Mouse (Mus musculus): ENCODE measurements at regions not wholly inside any gene's neighbourhood (a gene's known extent, or its start where the extent isn't known, plus 50 kb on each side); places are given as distances from the start of the nearest gene placed in this dataset.

DNA sequence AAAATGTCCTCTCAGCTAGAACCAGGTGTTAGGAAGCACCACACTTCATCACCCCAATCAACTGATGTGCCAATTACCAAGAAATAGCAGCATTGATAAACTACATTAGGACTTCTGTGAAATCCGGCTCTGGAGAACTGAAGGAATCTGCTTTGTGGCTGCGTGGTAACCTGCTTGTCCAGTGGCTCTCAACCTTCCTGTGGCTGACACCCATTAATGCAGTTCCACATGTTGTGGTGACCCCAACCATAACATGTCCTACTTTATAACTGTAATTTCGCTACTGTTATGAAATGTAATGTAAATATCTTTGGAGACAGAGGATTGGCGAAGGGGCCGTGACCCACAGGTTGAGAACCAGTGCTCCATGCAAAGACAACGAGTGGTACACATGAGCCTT, 136.7 kb downstream of the Gm11011 start:
- DNase-seq (ENCODE audit: low spot score) = no peak

DNA sequence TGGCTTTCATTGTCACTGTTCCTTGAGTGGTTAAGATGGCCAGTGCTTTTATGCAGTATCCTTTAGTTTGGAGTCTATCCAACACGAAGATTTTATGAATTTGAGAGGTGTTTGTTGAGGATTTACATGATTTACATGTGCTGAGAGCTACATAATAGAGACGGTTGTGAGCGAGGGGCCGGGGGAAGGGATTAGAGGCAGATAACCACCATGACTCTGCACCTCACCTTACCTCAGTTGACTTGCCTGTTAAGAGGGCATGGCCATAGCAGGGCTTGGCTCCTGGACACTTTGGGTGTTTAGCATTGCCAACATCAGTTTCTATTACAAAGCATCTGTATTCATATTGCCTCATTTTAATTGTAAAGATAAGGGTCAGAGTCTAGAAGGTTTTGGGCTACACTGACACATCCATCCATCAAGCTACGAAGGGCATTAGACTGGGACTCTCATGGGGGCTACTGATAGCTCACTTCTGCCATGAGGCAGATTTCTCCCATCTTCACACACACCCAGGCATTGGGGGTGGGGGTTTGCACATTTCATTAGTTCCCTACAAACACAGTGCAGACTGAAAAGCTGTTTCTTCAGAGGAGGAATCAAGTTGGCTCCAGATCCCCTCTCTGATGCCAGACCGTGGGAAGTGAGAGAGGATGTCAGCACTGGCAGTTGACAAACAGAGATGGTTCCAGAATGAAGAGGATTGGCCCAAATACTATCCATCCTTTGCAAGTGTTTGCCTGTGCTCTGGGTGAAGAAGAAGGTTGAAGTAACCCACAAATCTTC, 139.9 kb downstream of the Gm11011 start:
- DNase-seq (ENCODE audit: low spot score) = no peak

DNA sequence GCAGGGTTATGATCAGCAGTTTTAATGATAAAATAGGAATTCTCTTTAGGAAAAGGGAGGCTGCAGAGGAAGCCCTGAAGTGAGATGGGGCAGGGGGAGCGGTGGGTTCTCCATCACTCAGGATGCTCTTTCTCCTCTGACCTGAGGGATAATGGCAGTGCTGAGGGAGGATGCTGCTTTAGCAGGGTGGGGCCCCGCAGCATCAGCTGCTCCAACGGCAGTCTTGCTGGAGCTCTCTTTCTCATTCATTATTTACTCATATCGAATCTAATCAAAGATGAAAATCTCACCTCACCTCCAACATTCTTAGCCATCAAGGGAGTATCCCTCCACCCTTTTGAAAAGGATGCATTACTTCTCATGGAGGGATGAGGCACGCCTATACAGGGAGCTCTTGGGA, 141.7 kb downstream of the Gm11011 start:
- DNase-seq (ENCODE audit: low spot score) = no peak

DNA sequence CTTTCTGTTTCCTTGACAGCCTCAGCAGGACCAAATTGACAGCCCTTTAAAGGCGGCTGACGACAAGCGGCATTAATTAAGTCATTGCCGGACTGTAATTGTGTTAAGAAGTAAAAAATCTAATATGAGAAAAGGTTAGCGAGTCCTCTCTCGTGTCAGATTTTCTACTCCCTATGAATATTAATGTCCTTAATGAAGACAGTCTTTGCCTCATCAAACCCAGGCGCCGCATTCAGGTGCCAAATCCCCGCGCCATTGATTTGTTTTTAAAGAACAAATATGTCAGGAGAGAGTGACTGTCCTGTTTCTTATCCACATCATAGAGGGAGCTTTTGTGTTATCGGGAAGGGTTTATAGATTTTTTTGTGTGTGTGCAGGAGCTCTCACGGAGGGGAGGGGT, 142.2 kb downstream of the Gm11011 start:
- DNase-seq (ENCODE audit: low spot score) = no peak

DNA sequence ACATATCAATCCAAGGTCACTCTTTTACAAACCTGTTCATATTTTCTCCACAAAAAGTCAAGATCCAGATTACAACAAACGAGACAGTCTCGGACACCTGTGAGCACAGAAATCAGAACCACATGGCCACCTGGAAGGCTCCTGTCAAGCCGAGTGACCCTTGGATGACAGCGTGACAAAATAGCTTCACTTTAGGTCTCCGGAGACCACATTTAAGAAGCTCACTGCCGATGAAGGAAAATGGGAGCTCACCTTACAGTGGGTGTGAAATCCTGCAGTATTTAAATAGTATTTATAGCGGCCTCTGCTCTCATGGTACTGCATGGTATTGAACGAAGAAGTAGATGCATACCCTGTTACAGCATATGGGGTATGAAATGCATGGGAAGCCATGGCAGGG, 144.3 kb downstream of the Gm11011 start:
- DNase-seq (ENCODE audit: low spot score) = no peak

DNA sequence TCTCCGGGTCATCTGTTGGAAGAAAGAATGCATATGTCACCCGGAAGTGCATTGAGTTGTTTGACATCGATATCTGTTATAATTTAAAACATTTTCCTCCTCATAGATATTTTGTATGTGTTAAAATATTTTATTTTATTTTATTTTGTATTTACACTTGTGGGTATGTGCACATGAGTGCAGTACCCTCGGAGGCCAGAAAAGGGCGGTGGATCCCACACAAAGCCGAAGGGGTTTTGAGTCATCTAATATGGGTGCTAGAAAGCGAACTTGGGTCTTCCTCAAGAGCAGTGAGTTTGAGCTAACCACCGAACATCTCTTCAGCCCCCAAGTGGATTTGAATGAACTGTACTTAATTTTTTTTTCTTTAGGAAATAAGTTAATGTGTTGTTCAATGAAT, 156.0 kb downstream of the Gm11011 start:
- no peak for DNase-seq (ENCODE audit: low spot score)

DNA sequence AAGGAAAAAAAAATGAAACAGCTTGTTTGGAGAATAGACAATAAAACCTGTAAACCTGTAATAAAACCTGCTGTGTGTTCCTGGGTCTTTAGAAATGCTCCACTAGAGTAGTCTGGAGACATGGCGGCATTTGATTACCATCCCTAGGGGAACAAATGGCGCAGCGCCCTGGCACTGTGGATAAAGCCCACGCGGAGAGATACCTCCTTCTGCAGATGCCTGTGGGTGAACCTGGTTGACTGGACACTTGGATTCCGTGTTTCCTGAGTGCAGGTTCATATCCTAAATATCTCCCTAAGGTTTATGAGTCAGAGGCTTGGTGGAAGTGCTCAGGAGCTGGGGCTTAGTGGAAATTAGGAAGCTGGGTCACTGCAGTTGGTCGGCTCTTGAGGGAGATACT, 158.1 kb downstream of the Gm11011 start:
- DNase-seq (ENCODE audit: low spot score) = no peak

DNA sequence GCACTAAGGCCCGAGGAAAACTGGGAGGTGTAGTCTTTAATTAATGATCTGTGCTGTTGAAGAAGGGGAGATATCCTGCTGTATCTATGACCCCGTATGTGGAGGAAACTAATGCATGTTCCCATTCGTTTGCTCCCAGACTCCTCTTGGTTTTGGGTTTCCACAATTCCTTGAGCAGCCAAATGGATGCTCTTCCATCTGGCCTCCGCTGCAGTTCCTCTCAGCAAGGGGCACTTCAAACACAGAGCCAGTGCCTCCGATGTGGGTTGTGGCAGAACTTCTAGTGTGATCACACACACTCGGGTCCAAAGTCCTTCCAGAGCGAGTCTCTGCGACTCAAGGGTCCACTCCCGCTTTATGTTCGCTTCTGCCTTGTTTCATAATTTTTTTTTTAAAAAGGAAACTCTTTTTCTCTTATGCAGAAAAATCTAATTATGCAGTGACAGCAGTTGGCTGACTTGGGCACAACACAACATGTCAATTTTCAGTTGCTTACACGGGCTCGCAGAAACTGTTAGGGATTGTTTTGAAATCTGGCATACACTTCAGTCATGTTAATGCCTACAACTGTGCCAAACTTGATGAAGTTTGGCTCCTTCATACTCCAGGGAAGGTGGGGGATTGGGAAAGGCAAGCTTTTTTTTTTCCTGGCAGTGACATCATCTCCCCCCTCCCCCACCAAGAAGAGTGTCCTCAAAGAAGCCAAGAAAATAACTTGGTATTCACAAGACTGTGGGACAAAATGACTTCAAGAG, 163.2 kb downstream of the Gm11011 start:
- DNase-seq (ENCODE audit: low spot score) = no peak

DNA sequence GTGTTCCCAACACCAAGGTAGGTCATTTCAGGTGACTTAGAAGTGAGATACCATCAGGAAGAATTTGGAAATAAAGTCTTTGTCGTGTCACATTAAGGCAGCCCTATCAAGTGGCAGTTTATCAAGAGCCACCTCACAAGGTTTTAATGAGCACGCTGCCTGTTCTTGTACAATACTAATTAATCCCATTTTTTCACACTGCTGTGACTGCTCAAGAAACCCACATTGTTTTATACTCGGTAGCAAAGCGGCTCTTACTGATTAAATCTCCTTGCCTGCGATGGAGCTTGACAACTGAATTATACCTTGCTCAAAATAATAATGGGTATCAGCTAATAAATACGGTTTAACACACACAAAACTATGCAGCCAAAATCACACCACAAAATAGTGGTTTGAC, 175.2 kb downstream of the Gm11011 start:
- DNase-seq (ENCODE audit: low spot score) = peak; percentile 56

DNA sequence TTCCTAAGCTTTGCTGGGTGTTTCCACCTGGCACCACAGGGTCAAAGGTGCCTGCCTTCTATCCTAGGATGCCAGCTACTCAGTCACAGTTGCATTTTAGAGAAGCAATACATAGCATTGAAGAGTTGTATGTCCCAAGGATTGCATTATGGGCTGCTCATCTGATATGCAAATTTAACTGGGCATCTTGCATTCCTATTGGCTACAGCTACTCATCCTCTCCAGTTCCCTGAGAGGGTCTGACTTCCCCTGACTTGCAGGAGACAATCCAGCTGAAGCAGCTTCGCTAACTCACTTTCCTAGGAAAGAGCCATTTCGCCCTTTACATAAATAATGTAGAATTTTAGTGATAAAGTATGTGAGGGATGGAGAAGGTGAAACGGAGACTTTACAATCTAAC, 177.5 kb downstream of the Gm11011 start:
- DNase-seq (ENCODE audit: low spot score) = no peak

DNA sequence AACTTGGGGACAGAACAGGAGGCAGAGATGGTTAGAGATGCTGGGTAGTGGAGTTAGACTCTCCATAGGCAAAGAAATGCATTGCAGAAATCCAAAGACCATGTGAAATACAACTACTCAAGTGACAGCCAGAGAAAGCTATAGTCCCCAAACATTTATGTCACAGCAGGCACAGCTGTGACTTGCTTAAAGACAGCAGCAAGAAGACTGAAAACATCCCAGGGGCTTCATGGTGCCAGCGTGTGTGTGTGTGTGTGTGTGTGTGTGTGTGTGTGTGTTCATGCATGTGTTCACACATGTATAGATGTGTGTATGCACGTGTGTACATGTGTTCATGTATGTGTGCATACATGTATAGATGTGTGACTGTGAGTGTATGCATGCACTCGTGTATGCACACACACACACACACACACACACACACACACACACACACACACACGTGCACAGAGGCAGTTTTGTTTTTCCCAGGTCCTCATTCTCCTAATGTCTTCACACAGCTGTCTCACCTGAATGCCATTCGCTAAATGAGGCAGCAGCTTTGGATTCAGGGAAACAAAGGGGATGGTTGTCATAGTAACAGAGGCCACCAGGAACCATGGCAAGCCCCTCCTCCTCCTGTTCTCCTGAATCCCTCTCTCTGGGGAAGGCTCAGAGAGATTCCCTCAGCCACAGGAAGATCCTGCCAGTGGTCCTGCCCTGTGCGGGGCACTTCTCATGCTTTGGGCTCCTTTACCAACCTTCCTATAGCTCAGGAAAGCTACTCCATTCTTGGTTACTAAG, 182.4 kb downstream of the Gm11011 start:
- DNase-seq (ENCODE audit: low spot score) = peak; percentile 86

DNA sequence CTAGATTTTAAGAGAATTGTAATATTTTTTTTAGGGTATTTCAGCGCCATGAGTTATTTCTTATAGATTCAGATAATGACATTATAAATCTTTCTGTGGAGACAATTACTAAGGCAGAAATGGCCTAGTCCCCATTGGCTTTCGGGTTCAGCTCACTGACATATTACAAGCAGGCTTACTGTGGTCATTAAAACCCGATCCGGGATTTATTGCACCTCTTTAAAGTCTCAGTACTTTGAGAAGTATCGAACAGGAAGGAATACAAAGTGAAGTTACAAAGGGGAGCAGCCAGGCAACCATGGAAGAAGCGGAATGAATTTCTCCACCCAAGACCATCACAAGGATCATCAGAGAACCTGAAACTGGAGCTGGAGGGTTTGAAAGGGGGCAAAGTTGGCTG, 189.8 kb downstream of the Gm11011 start:
- DNase-seq (ENCODE audit: low spot score) = no peak

DNA sequence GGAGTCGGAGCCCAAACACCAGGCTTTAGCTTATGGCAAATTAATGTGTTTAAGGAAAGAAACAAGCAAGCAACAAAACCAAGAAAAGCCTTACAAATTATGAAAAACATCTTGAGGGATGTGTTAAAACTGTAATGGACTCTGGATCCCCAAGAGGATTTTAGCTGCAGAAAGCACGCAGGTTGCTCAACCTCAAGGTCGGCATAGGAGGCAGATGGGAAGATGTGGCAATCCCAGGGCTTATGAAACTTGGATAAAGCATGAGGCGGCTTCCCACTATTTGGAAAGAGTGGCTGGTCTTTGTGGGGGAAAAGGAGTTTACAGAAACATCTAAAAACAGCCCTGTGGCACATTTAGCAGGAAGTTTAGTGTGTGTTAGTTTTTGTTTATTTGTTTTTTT, 190.5 kb downstream of the Gm11011 start:
- DNase-seq (ENCODE audit: low spot score) = no peak

DNA sequence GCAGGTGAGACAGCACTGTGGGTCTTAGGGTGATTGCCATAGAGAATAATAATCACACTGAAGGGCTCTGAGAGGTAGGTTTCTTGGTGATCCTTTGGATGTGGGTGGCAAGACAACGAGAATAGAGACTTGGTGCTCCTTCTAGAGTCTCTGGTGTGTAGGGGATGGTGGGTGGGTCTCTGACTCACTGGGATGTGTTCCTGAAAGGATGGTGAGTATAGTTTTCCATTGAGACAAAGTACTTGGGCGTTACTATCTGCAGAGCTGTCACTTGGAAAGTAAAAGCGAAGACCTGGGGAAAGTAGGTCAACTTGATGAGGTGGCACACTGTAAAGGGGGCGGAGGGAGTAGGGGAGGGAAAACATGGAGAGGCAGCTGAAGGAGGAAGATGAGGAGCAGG, 191.3 kb downstream of the Gm11011 start:
- no peak for DNase-seq (ENCODE audit: low spot score)

DNA sequence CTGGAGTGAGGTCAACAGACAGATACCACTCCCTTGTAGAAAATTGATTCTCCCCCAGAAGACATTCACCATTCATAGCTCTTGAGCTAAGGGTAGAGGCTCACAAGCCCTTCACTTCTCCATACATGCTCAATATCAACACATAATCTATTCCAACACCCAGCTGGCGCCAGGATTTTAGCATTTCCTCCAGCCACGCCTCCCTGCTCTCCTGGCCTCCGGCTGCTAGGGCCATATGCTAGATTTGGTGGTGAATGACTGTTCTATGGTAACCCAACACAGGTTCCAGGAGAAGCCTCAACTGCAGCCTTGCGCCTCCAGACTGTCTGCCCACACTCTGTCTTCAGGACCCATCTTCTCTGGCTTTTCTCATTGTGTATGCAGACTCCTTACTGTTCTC, 197.9 kb downstream of the Gm11011 start:
- no peak for DNase-seq (ENCODE audit: low spot score)

DNA sequence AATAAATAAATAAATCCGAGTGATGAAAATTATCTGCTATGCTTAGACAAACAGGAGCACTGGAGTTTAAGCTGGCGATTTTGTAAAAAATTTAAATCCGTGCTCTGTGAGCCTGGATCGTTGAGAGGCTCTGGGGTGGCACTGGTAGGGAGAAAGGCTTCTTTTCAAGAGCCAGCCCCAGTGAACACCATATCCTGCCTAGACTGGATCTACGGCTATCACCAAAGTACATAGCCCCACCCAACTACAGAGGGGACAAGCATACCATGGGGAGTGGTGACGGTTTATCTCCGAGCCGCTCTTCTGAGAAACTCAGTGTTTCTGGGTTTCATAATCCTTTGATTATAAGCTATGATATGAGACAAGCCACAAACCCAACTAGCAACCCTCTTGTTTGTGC, 199.0 kb downstream of the Gm11011 start:
- DNase-seq (ENCODE audit: low spot score) = no peak

DNA sequence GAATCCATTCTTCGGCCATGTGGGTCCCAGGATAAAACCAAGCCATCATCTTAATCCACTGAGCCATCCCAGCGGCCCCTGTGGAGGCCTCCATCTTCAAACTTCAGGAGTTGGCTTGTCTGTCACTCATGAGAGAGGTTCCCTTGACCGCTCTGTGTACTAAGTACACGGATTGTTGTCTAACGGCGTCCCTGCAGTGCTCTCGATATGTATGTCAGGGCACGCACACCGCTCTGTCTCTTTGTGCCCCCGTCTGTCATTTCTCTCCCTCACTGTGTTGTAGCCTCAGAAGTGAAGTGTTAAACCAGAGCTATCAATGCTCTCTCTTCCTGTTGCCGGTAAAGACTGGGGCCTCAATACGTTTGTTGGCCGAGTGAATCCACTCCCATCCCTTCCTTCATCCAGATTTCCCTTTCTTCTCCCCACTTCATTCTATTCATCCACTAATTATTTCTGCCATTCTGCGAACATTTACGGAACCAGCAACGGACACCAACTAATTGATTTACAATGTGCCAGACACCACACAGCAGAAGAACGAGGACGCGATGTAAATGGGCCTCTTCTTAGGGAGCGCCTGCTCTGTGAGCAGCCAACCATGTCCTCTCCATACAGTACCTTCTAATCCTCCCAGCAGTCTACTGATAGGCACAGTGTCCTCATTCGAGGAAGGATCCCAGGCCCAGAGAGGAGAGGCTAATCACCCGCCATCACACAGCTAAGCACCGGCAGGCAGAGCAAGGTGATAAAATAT, 199.6 kb downstream of the Gm11011 start:
- DNase-seq (ENCODE audit: low spot score) = peak; percentile 71

DNA sequence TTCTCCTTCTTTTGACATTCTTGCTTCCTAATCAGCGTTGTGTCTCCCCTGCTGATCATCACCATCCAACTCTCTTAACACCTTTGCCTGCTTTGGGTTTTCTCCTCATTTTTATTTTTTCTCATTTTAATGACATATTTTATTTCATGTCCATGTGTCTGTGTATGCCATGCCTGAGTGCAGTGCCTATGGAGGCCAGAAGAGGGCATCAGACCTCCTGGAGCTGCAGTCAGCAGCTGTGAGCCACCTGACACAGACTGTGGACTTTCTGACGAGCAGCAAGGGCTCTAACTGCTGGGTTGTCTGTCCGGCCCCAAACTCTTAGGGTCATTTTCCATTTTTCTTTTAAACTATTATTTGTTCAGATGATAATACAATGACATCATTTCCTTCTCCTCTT, 203.8 kb downstream of the Gm11011 start:
- no peak for DNase-seq (ENCODE audit: low spot score)

DNA sequence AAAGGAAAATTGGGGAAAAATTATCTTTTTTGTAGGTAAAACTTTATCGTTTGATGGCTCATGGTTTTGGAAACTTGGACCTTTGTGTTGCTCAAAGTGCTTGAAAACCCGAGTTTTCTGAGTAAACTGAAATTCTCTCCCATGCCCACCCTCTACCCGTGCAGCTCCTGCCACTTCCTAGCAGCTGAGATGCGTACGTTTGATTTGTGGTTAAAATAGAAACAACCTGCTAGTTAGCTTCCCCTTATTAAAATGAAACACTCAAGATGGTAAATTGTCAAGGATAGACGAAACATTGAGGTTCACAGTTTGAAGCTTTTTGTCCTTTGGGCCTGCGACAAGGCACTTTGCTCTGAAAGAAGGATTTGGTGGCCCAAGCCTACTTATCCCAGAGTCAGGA, 214.5 kb downstream of the Gm11011 start:
- DNase-seq (ENCODE audit: low spot score) = no peak

DNA sequence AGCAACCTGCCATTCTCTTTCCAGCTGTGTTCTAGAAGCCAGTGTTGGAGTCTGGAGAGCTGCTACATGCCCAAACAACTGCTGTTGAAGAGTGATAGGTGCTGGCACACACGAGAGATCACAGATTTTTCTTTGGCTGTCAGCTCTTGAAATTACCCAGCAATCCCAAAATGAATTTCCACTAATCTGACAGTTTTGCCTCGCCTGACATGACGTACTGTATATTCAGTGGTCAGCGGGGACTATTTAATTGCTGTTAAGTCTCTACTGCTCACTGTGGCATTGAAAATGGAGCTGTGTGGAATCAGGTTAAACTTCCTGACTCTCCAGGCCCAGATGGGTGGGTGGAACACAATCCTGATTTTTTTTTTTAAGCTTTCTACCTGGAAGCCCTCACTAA, 222.5 kb downstream of the Gm11011 start:
- peak; percentile 17 for DNase-seq (ENCODE audit: low spot score)

DNA sequence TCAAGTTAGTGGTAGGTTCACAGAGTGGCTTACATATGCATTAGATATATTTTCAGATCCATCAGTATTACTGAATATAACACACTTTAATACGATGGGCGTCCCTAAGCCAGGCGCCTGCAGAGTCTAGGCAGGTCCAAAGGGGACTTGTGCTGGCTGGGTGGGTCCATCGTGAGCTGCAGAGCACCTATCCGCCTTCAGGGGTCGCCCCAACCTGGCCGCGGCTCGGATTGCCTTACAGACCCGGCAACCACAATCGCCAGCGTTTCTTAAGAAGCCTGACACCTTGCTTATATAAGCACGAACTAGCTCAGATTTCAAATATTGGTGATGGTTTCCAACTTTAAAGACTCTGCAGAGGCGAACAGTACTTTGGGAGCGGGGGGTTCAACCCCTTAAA, 227.3 kb downstream of the Gm11011 start:
- DNase-seq (ENCODE audit: low spot score) = peak; percentile 59

DNA sequence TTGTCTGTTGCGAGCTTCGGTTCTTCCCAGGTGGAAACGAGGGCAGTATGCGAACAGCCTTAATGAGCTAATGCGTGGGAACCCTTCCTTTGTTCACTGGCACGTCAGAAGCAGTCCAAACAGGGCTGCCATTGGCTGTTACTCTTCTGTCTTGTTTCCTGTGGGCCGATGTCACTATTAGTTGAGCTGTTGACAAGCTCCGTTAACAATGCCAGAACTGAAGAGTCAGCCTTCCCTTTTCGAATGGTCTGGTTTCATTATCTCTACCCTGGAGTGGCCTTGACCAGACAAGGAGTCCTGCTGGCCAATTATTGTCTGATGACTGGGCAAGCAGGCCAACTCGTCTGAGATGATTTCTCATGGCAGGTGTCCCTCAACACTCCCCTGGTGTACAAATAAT, 230.1 kb downstream of the Gm11011 start:
- DNase-seq (ENCODE audit: low spot score) = peak; percentile 84
